Mouse (Mus musculus): ENCODE results near the gene Psme1.

Psme1 gene

GRCm38 (mm10) chr14:55598521-55599390 is 20.8 kb downstream of the Psme1 start:
- DNase-seq (ENCODE audit: low read depth, low spot score) = no peak

GRCm38 (mm10) chr14:55603271-55603632 is 25.3 kb downstream of the Psme1 start, which contains the start of gene Irf9:
Gene Irf9, plus strand, starts transcription at chr14:55603571.
- no peak for DNase-seq (ENCODE audit: low read depth, low spot score)

- DNase-seq (ENCODE audit: low read depth, low spot score) = peak; percentile 94
Observed at GRCm38 (mm10) chr14:55603633-55604576, 26.0 kb downstream of the Psme1 start.

- DNase-seq (ENCODE audit: low read depth, low spot score) = no peak
Observed at GRCm38 (mm10) chr14:55604823-55605222, 26.9 kb downstream of the Psme1 start.

- no peak for DNase-seq (ENCODE audit: low read depth, low spot score)
Observed at GRCm38 (mm10) chr14:55605743-55606459, 28.0 kb downstream of the Psme1 start.

- DNase-seq (ENCODE audit: low read depth, low spot score) = no peak
Observed at GRCm38 (mm10) chr14:55608339-55608738, 30.4 kb downstream of the Psme1 start.

- no peak for DNase-seq (ENCODE audit: low read depth, low spot score)
Observed at GRCm38 (mm10) chr14:55613346-55613745, 35.4 kb downstream of the Psme1 start.

GRCm38 (mm10) chr14:55614565-55615178 is 36.7 kb downstream of the Psme1 start:
- no peak for DNase-seq (ENCODE audit: low read depth, low spot score)

GRCm38 (mm10) chr14:55615876-55616275 is 38.0 kb downstream of the Psme1 start:
- DNase-seq (ENCODE audit: low read depth, low spot score) = no peak

GRCm38 (mm10) chr14:55616844-55617243 is 38.9 kb downstream of the Psme1 start:
- no peak for DNase-seq (ENCODE audit: low read depth, low spot score)

- DNase-seq (ENCODE audit: low read depth, low spot score) = no peak
Observed at GRCm38 (mm10) chr14:55617822-55618221, 39.9 kb downstream of the Psme1 start, which contains the start of gene Rec8. Gene Rec8, plus strand, starts transcription at chr14:55618037.

- DNase-seq (ENCODE audit: low read depth, low spot score) = no peak
Observed at GRCm38 (mm10) chr14:55618486-55619195, 40.7 kb downstream of the Psme1 start.

GRCm38 (mm10) chr14:55628077-55628827 is 50.3 kb downstream of the Psme1 start:
- DNase-seq (ENCODE audit: low read depth, low spot score) = no peak

GRCm38 (mm10) chr14:55629312-55629711 is 51.4 kb downstream of the Psme1 start:
- DNase-seq (ENCODE audit: low read depth, low spot score) = peak; percentile 56
